ENCODE assay signal across 8 mouse cellular contexts in the genomic region with DNA sequence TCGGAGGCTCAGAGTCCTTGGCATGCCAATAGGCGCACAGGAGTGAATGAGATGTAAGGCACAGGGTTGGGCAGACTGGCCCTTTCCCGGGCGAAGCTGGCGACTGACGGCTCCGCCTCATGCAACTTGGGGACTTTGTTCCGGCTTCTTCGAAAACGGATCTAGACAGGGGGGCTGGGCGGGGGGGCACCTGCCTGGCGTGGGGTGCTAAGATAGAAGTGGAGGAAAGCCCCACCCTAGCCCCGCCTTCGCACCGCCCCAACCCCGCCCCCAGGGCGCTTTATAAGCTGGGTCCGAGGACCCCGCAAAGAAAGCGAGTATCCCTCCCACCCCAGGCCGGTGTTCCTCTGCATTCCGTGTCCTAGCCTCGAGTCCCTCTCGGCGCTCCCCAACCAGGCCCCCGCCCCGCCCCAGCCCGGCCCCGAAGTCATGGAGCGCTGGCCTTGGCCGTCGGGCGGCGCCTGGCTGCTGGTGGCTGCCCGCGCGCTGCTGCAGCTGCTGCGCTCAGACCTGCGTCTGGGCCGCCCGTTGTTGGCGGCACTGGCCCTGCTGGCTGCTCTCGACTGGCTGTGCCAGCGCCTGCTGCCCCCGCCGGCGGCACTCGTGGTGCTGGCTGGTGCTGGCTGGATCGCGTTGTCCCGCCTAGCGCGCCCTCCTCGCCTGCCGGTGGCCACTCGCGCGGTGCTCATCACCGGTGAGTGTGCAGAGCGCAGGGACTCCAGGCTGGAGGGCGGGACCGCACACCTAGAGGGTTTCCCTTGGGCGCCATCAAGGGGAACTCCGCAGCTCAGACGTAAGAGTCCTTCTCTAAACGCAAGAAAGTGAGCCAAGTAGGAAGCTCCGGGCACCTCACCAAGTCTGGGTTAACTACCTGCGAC. TPM values are rescaled to one million over a fixed set of nuclear protein-coding genes. Genes with fewer than 3 reads are reported as not detected.
A peak's percentile ranks its signal among the peaks of the same experiment; 100 is the strongest.
DNase-seq lines count a peak whose midpoint lies in the region; ATAC-seq and TF ChIP-seq lines count a peak whose summit lies in the region.

A gene (plus strand): TSS at position 320 of the 878 bp plus-strand sequence.

- WGBS in cerebellum, adult 2 months = 1% methylated on average over 67 of the region's 68 CpGs
- WGBS in forebrain, embryonic 13.5 days = 1% methylated on average over 65 of the region's 68 CpGs
- WGBS in hindbrain, embryonic 15.5 days = under 1% methylated on average over 68 of the region's 68 CpGs
- under 1% methylated on average over 68 of the region's 68 CpGs for WGBS in limb, embryonic 10.5 days

- H3K27me3 ChIP-seq in cerebellum, adult 2 months (ENCODE audit: control insufficient read depth, insufficient read depth, low read length) = no peaks in the 10 kb centered on the region
- peaks cover 32% of the 10 kb centered on the region for H3K27me3 ChIP-seq in forebrain, embryonic 13.5 days
- peaks cover 5% of the 10 kb centered on the region; the same call in 1 of the 2 replicates for H3K27me3 ChIP-seq in hindbrain, embryonic 15.5 days
- peaks cover 9% of the 10 kb centered on the region for H3K27me3 ChIP-seq in limb, embryonic 10.5 days (ENCODE audit: low read depth, poor library complexity, severe bottlenecking)

- peak within 1 kb of the TSS; percentile 6 for H3K4me3 ChIP-seq in cerebellum, adult 2 months (replicated peaks; ENCODE audit: insufficient read depth, low read depth, low read length)
- peak within 1 kb of the TSS; percentile 60 for H3K4me3 ChIP-seq in forebrain, embryonic 13.5 days
- H3K4me3 ChIP-seq in hindbrain, embryonic 15.5 days = peak within 1 kb of the TSS; percentile 54
- H3K4me3 ChIP-seq in limb, embryonic 10.5 days = peak within 1 kb of the TSS; percentile 97

- H3K9me3 ChIP-seq in forebrain, embryonic 13.5 days (replicated peaks) = no peaks in the 10 kb centered on the region
- H3K9me3 ChIP-seq in hindbrain, embryonic 15.5 days = no peaks in the 10 kb centered on the region
- H3K9me3 ChIP-seq in limb, embryonic 10.5 days (replicated peaks) = no peaks in the 10 kb centered on the region

- ATAC-seq in forebrain, embryonic 13.5 days = peak; percentile 64
- peak; percentile 64 for ATAC-seq in hindbrain, embryonic 15.5 days (ENCODE audit: low FRiP score, low read depth)

- H3K4me2 ChIP-seq in forebrain, embryonic 13.5 days = peak within 1 kb of the TSS; percentile 91
- H3K4me2 ChIP-seq in hindbrain, embryonic 15.5 days = peak within 1 kb of the TSS; percentile 98

- peak within 1 kb of the TSS; percentile 73 for H3K9ac ChIP-seq in forebrain, embryonic 13.5 days
- H3K9ac ChIP-seq in hindbrain, embryonic 15.5 days = peak within 1 kb of the TSS; percentile 42

- DNase-seq in cerebellum, adult 2 months = peak; percentile 43 to 47
- DNase-seq in cerebellum, adult 8-10 months = no peak
- peak; percentile 74 for DNase-seq in adrenal gland, postnatal 14 days
- peak; percentile 88 for DNase-seq in limb, embryonic 10.5 days (ENCODE audit: low spot score)
- peak; percentile 57 for DNase-seq in mesoderm, embryonic 11.5 days (ENCODE audit: low read depth, low spot score)
- DNase-seq in spleen, adult 18-20 months = peak; percentile 25 to 51

- no peak for TF ChIP-seq CTCF in cerebellum, adult 2 months (IDR thresholded peaks at IDR 0.05; ENCODE audit: borderline replicate concordance, insufficient read depth, low read depth, low read length)

- H3K4me1 ChIP-seq in cerebellum, adult 2 months (ENCODE audit: control insufficient read depth, insufficient read depth, low read length) = peaks cover 5% of the 10 kb centered on the region; the same call in 1 of the 2 replicates
- peaks cover 41% of the 10 kb centered on the region for H3K4me1 ChIP-seq in forebrain, embryonic 13.5 days
- peaks cover 40% of the 10 kb centered on the region for H3K4me1 ChIP-seq in hindbrain, embryonic 15.5 days (replicated peaks)
- peaks cover 96% of the 10 kb centered on the region for H3K4me1 ChIP-seq in limb, embryonic 10.5 days

- H3K36me3 ChIP-seq in forebrain, embryonic 13.5 days (ENCODE audit: poor library complexity, severe bottlenecking) = peaks cover 18% of the 10 kb centered on the region; the same call in 1 of the 2 replicates
- H3K36me3 ChIP-seq in hindbrain, embryonic 15.5 days = no peaks in the 10 kb centered on the region
- H3K36me3 ChIP-seq in limb, embryonic 10.5 days = peaks cover 34% of the 10 kb centered on the region

- no peak for TF ChIP-seq POLR2A in cerebellum, adult 2 months (IDR thresholded peaks at IDR 0.05; ENCODE audit: borderline replicate concordance, insufficient read depth, low read length)

- no peak within 1 kb of the TSS for H3K27ac ChIP-seq in cerebellum, adult 2 months (ENCODE audit: insufficient read depth, low read length)
- peak within 1 kb of the TSS; percentile 57 for H3K27ac ChIP-seq in forebrain, embryonic 13.5 days
- H3K27ac ChIP-seq in hindbrain, embryonic 15.5 days (replicated peaks) = peak within 1 kb of the TSS; percentile 29
- H3K27ac ChIP-seq in limb, embryonic 10.5 days = peak within 1 kb of the TSS; percentile 99

RNA-seq across cellular contexts. Expression of the gene that starts here (rescaled TPM):
- 0.08 TPM in 1 of 2 replicates, not detected in the other for polyA plus RNA-seq in cerebellum, adult 2 months (2012; rRNA removed)
- total RNA-seq in adrenal gland, postnatal 14 days (2021) = 1.1 and 1.2 TPM in 2 replicates
- 3.9 and 6.1 TPM in 2 replicates for polyA plus RNA-seq in forebrain, embryonic 13.5 days (2015; fragmentation: Nextera tagmentation; extraction: Ambion mirVana)
- polyA plus RNA-seq in hindbrain, embryonic 15.5 days (2015; fragmentation: Nextera tagmentation; extraction: Ambion mirVana) = 7.2 and 9.7 TPM in 2 replicates
- 78.2 and 83.2 TPM in 2 replicates for polyA plus RNA-seq in limb, embryonic 10.5 days (2016; fragmentation: Nextera tagmentation; extraction: Ambion mirVana)

Comparison
In these comparisons a context has a peak if more than half of its experiments do, and no peak if none do; other contexts are left out.
1. Peak in DNase-seq and H3K4me3 ChIP-seq in cerebellum, adult 2 months; RNA of the gene not detected or under 1 TPM.
2. H3K4me3 ChIP-seq: peak in every context shown above with its lines; median percentile 97 in limb, embryonic 10.5 days; 60 in forebrain, embryonic 13.5 days; 54 in hindbrain, embryonic 15.5 days; 6 in cerebellum, adult 2 months.